Mouse (Mus musculus) MEL (cell line): ENCODE measurements at regions not wholly inside any gene's neighbourhood (a gene's known extent, or its start where the extent isn't known, plus 50 kb on each side); places are given as distances from the start of the nearest gene placed in this dataset.

Experiments
- DNase-seq: peaks from one replicate; pipeline ENCODE4 v3.0.0; 2011; ENCODE audit warnings: low read depth, low spot score
- H3K27ac ChIP-seq: 2 replicates; pipeline ENCODE4 v1.5.1; 2012; ENCODE audit warnings: low read depth, mild to moderate bottlenecking, control low read depth, low read length, moderate library complexity; ENCODE audit not compliant: control insufficient read depth
- H3K27me3 ChIP-seq, 2 experiments: fragments of 150-350 bp in 1 of 2; sonication (generic) in 1 of 2; 2 replicates each; pipeline ENCODE4 v1.6.1; 2012; ENCODE audit warnings: low read length in 2 of 2, mild to moderate bottlenecking in 2 of 2, improper control_type of control experiment in 1 of 2, moderate library complexity in 1 of 2; ENCODE audit not compliant: insufficient read depth in 2 of 2, control insufficient read depth in 1 of 2
- H3K36me3 ChIP-seq, 2 experiments: 2 replicates each; pipeline ENCODE4 v1.6.1; 2012 to 2014; ENCODE audit warnings: low read length in 2 of 2, improper control_type of control experiment in 1 of 2, inconsistent platforms in 1 of 2, mild to moderate bottlenecking in 1 of 2; ENCODE audit not compliant: insufficient read depth in 2 of 2, control insufficient read depth in 1 of 2
- H3K4me1 ChIP-seq, 2 experiments: fragments of 150-350 bp in 1 of 2; sonication (generic) in 1 of 2; 2 replicates each; pipeline ENCODE4 v1.6.1; 2012; ENCODE audit warnings: low read length in 2 of 2, improper control_type of control experiment in 1 of 2, mild to moderate bottlenecking in 1 of 2; ENCODE audit not compliant: insufficient read depth in 2 of 2, control insufficient read depth in 1 of 2
- H3K4me3 ChIP-seq, 2 experiments: fragments of 150-350 bp in 1 of 2; sonication (generic) in 1 of 2; 2 replicates each; pipeline ENCODE4 v1.5.1; 2012; ENCODE audit warnings: low read depth in 2 of 2, low read length in 2 of 2, mild to moderate bottlenecking in 2 of 2, moderate library complexity in 2 of 2, control low read depth in 1 of 2, improper control_type of control experiment in 1 of 2; ENCODE audit not compliant: control insufficient read depth in 1 of 2, insufficient read depth in 1 of 2
- H3K79me2 ChIP-seq: 2 replicates; pipeline ENCODE4 v1.6.1; 2012; ENCODE audit warnings: mild to moderate bottlenecking, low read length, moderate library complexity; ENCODE audit not compliant: control insufficient read depth, poor library complexity, insufficient read depth
- H3K9ac ChIP-seq: 2 replicates; pipeline ENCODE4 v1.6.1; 2012; ENCODE audit warnings: low read depth, mild to moderate bottlenecking, control low read depth, low read length, moderate library complexity; ENCODE audit not compliant: control insufficient read depth, poor library complexity, severe bottlenecking
- H3K9me3 ChIP-seq: fragments of 150-350 bp; sonication (generic); replicated peaks from 2 replicates; pipeline ENCODE4 v1.6.1; 2012; ENCODE audit warnings: mild to moderate bottlenecking, low read length, improper control_type of control experiment, moderate library complexity; ENCODE audit not compliant: insufficient read depth
- BHLHE40 ChIP-seq: IDR thresholded peaks from 2 replicates; pipeline ENCODE4 v1.6.1; 2012; ENCODE audit warnings: low read depth, mild to moderate bottlenecking, inconsistent platforms, low read length, improper control_type of control experiment, borderline replicate concordance
- CHD1 ChIP-seq: IDR thresholded peaks from 2 replicates; pipeline ENCODE4 v1.6.1; 2012; ENCODE audit warnings: low read depth, mild to moderate bottlenecking, inconsistent platforms, low read length, improper control_type of control experiment
- EP300 ChIP-seq, 2 experiments: IDR thresholded peaks; 2 replicates each; pipeline ENCODE4 v1.6.1; 2011; ENCODE audit warnings: improper control_type of control experiment in 2 of 2, low read length in 2 of 2, low read depth in 1 of 2, mild to moderate bottlenecking in 1 of 2
- GABPA ChIP-seq: IDR thresholded peaks from 2 replicates; pipeline ENCODE4 v1.6.1; 2012; ENCODE audit warnings: low read depth, mild to moderate bottlenecking, inconsistent platforms, low read length, improper control_type of control experiment, moderate library complexity
- HCFC1 ChIP-seq: IDR thresholded peaks from 2 replicates; pipeline ENCODE4 v1.6.1; 2012; ENCODE audit warnings: low read depth, mild to moderate bottlenecking, inconsistent platforms, low read length, improper control_type of control experiment, moderate library complexity
- MAFK ChIP-seq: IDR thresholded peaks from 2 replicates; pipeline ENCODE4 v1.6.1; 2011; ENCODE audit warnings: low read depth, mild to moderate bottlenecking, low read length, improper control_type of control experiment, borderline replicate concordance
- MAX ChIP-seq: IDR thresholded peaks from 2 replicates; pipeline ENCODE4 v1.6.1; 2011; ENCODE audit warnings: low read length, improper control_type of control experiment
- MAZ ChIP-seq: IDR thresholded peaks from 2 replicates; pipeline ENCODE4 v1.6.1; 2012; ENCODE audit warnings: low read depth, mild to moderate bottlenecking, inconsistent platforms, low read length, improper control_type of control experiment
- MEF2A ChIP-seq: IDR thresholded peaks from 2 replicates; pipeline ENCODE4 v1.6.1; 2014; ENCODE audit warnings: low read depth, mild to moderate bottlenecking, inconsistent platforms, low read length, improper control_type of control experiment; ENCODE audit not compliant: poor library complexity, insufficient replicate concordance, severe bottlenecking; ENCODE audit errors: extremely low read depth
- MXI1 ChIP-seq: IDR thresholded peaks from 2 replicates; pipeline ENCODE4 v1.6.1; 2011; ENCODE audit warnings: mild to moderate bottlenecking, low read depth, low read length, improper control_type of control experiment
- MYC ChIP-seq: IDR thresholded peaks from 2 replicates; pipeline ENCODE4 v1.6.1; 2011; ENCODE audit warnings: low read depth, mild to moderate bottlenecking, low read length, improper control_type of control experiment, moderate library complexity
- POLR2AphosphoS5 ChIP-seq: IDR thresholded peaks from 2 replicates; pipeline ENCODE4 v1.6.1; 2012; ENCODE audit warnings: low read depth, borderline replicate concordance, mild to moderate bottlenecking, inconsistent platforms, low read length, moderate library complexity, mixed read lengths
- RCOR1 ChIP-seq: IDR thresholded peaks from 2 replicates; pipeline ENCODE4 v1.6.1; 2012; ENCODE audit warnings: low read depth, mild to moderate bottlenecking, inconsistent platforms, low read length, improper control_type of control experiment
- TBP ChIP-seq: IDR thresholded peaks from 2 replicates; pipeline ENCODE4 v1.8.0; 2011; ENCODE audit warnings: low read depth, low read length, improper control_type of control experiment
- UBTF ChIP-seq: IDR thresholded peaks from 2 replicates; pipeline ENCODE4 v1.6.1; 2012; ENCODE audit warnings: low read depth, mild to moderate bottlenecking, inconsistent platforms, low read length, improper control_type of control experiment, moderate library complexity, borderline replicate concordance; ENCODE audit not compliant: insufficient read depth
- ZC3H11A ChIP-seq: IDR thresholded peaks from 2 replicates; pipeline ENCODE4 v1.6.1; 2012; ENCODE audit warnings: low read depth, mild to moderate bottlenecking, inconsistent platforms, low read length, improper control_type of control experiment
- ZMIZ1 ChIP-seq: IDR thresholded peaks from 2 replicates; pipeline ENCODE4 v1.6.1; 2012; ENCODE audit warnings: low read depth, mild to moderate bottlenecking, inconsistent platforms, low read length, improper control_type of control experiment, moderate library complexity

- H3K36me3 ChIP-seq = no peaks in the 10 kb centered on the region
- no peak for TF ChIP-seq RCOR1
- no peak overlapping the region for H3K9ac ChIP-seq
- H3K27ac ChIP-seq = no peak overlapping the region
- H3K4me1 ChIP-seq = no peaks in the 10 kb centered on the region
- H3K9me3 ChIP-seq = no peaks in the 10 kb centered on the region
- no peaks in the 10 kb centered on the region for H3K79me2 ChIP-seq
- H3K4me3 ChIP-seq = no peak overlapping the region
- H3K27me3 ChIP-seq = no peaks in the 10 kb centered on the region
- DNase-seq = no peak
These were observed 276.1 kb upstream of the Cdh5 start for GRCm38 (mm10) chr8:103825289-103825688.

GRCm38 (mm10) chr8:103830416-103830815 lies 271.0 kb upstream of the Cdh5 start:
- DNase-seq = no peak
- H3K4me1 ChIP-seq = no peaks in the 10 kb centered on the region
- no peaks in the 10 kb centered on the region for H3K36me3 ChIP-seq
- no peak overlapping the region for H3K27ac ChIP-seq
- TF ChIP-seq HCFC1 = no peak
- TF ChIP-seq BHLHE40 = no peak
- no peak for TF ChIP-seq CHD1
- TF ChIP-seq MAFK = no peak
- no peak for TF ChIP-seq EP300 (IDR thresholded peaks at IDR 0.05; ENCODE audit: low read depth in 1 of 2, low read length in 2 of 2)
- no peak for TF ChIP-seq GABPA
- no peak for TF ChIP-seq TBP
- no peak for TF ChIP-seq ZMIZ1
- TF ChIP-seq MAZ = no peak
- no peak for TF ChIP-seq MXI1
- no peak for TF ChIP-seq POLR2AphosphoS5
- no peak for TF ChIP-seq MYC
- no peak for TF ChIP-seq ZC3H11A
- TF ChIP-seq MEF2A = no peak
- no peak for TF ChIP-seq MAX
- TF ChIP-seq UBTF = no peak
- H3K9me3 ChIP-seq = no peaks in the 10 kb centered on the region
- no peak overlapping the region for H3K9ac ChIP-seq
- no peak overlapping the region for H3K4me3 ChIP-seq
- H3K27me3 ChIP-seq = no peaks in the 10 kb centered on the region
- H3K79me2 ChIP-seq = no peaks in the 10 kb centered on the region
